Mouse (Mus musculus) stomach, postnatal 0 days (tissue): ENCODE measurements around the gene Fkbp14.

Experiments
- CTCF ChIP-seq: IDR thresholded peaks from 2 replicates; pipeline ENCODE4 v1.5.1; 2016; ENCODE audit warnings: antibody characterized with exemption, low read depth, mild to moderate bottlenecking, moderate library complexity
- EP300 ChIP-seq: optimal IDR thresholded peaks from 2 replicates; pipeline ENCODE3; 2016; ENCODE audit warnings: antibody characterized with exemption

- TF ChIP-seq CTCF = no peak
- TF ChIP-seq EP300 = no peak
Observed at GRCm38 (mm10) chr6:54554341-54555110, 42.6 kb downstream of the Fkbp14 start.
